Mouse (Mus musculus) myocyte (in vitro differentiated cells): Measurements from ENCODE around the gene Akap8l. TPM values are rescaled to one million over a fixed set of nuclear protein-coding genes. Genes with fewer than 3 reads are reported as not detected.

ENCODE experiments used
- H3K27me3 ChIP-seq: one replicate; pipeline ENCODE4 v1.6.1; 2011; ENCODE audit not compliant: control insufficient read depth, insufficient read depth, insufficient read length
- H3K36me3 ChIP-seq: one replicate; pipeline ENCODE4 v1.6.1; 2011; ENCODE audit not compliant: control insufficient read depth, insufficient read depth
- H3K4me2 ChIP-seq: one replicate; pipeline ENCODE4 v1.6.1; 2011; ENCODE audit warnings: low read depth, control low read depth
- H3K4me3 ChIP-seq: one replicate; pipeline ENCODE4 v1.5.1; 2011; ENCODE audit warnings: mild to moderate bottlenecking, control low read depth, moderate library complexity
- H3K79me2 ChIP-seq: one replicate; pipeline ENCODE4 v1.6.1; 2011; ENCODE audit not compliant: control insufficient read depth, insufficient read depth
- H3ac ChIP-seq: one replicate; pipeline ENCODE4 v1.6.1; 2011; ENCODE audit not compliant: control insufficient read depth, insufficient read length
- CEBPB ChIP-seq: IDR thresholded peaks from 2 replicates; pipeline ENCODE4 v1.6.1; 2011; ENCODE audit warnings: mild to moderate bottlenecking, moderate library complexity; ENCODE audit not compliant: poor library complexity, insufficient read depth, severe bottlenecking
- E2F4 ChIP-seq: IDR thresholded peaks from one replicate; pipeline ENCODE4 v1.6.1; 2011; ENCODE audit warnings: mild to moderate bottlenecking, control low read depth, moderate library complexity; ENCODE audit not compliant: insufficient read depth
- MAX ChIP-seq: IDR thresholded peaks from one replicate; pipeline ENCODE4 v1.6.1; 2011; ENCODE audit warnings: low read depth, mild to moderate bottlenecking, control low read depth
- MYOD1 ChIP-seq, 3 experiments: IDR thresholded peaks; one replicate each; pipeline ENCODE4 v1.6.1; 2011; ENCODE audit warnings: control low read depth in 2 of 3, low read depth in 2 of 3, mild to moderate bottlenecking in 2 of 3, moderate library complexity in 1 of 3; ENCODE audit not compliant: insufficient read length in 2 of 3, control insufficient read depth in 1 of 3
- MYOG ChIP-seq, 3 experiments: IDR thresholded peaks; one replicate each; pipeline ENCODE4 v1.6.1; 2011; ENCODE audit warnings: control low read depth in 2 of 3, low read depth in 2 of 3, mild to moderate bottlenecking in 2 of 3; ENCODE audit not compliant: insufficient read length in 2 of 3, control insufficient read depth in 1 of 3, insufficient read depth in 1 of 3
- POLR2A ChIP-seq: IDR thresholded peaks from one replicate; pipeline ENCODE4 v1.6.1; 2011; ENCODE audit warnings: low read depth, mild to moderate bottlenecking, control low read depth, moderate library complexity; ENCODE audit not compliant: insufficient read length
- POLR2AphosphoS2 ChIP-seq: IDR thresholded peaks from one replicate; pipeline ENCODE4 v1.6.1; 2011; ENCODE audit warnings: low read depth, control low read depth; ENCODE audit not compliant: insufficient read length
- REST ChIP-seq: IDR thresholded peaks from one replicate; pipeline ENCODE4 v1.6.1; 2011; ENCODE audit warnings: mild to moderate bottlenecking, control low read depth, moderate library complexity; ENCODE audit not compliant: insufficient read depth, insufficient read length
- SRF ChIP-seq: IDR thresholded peaks from one replicate; pipeline ENCODE4 v1.6.1; 2011; ENCODE audit warnings: low read depth; ENCODE audit not compliant: control insufficient read depth, insufficient read length
- TCF12 ChIP-seq: IDR thresholded peaks from one replicate; pipeline ENCODE4 v1.6.1; 2011; ENCODE audit warnings: mild to moderate bottlenecking, control low read depth; ENCODE audit not compliant: poor library complexity, insufficient read depth, severe bottlenecking
- TCF3 ChIP-seq: IDR thresholded peaks from one replicate; pipeline ENCODE4 v1.6.1; 2011; ENCODE audit warnings: low read depth, control low read depth; ENCODE audit not compliant: insufficient read length
- USF1 ChIP-seq: IDR thresholded peaks from one replicate; pipeline ENCODE4 v1.6.1; 2011; ENCODE audit warnings: low read depth, mild to moderate bottlenecking, control low read depth, moderate library complexity
- polyA plus RNA-seq: library from polyadenylated mRNA; unstranded; fragments of >200 nt; fragmentation: generic; extraction: Trizol; gene quantifications from one replicate; pipeline ENCODE4 v1.2.1, GENCODE M21; 2012; ENCODE audit warnings: missing spikeins

The Akap8l gene
- polyA plus RNA-seq, 1 experiment, result 31.7 TPM

DNA sequence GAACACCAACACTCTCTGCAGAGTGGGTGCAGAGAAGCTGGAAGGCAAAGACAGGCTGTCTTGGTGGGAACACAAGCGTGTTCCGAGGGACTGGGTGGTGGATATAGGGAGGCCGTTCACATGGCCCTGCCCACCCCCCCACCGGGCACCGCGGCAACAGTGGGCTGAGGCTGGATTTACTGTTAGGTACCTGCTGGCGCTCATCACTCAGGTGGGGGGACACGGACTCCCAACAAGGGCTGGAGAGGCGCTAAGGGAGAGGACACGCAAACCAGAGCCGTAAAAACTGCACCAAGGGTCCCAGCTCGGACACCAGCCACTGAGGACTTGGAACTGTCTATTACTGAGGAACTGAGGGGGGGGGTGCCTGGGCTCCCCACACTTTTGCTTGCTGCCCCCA, 15.5 kb downstream of the Akap8l start:
- Histone ChIP-seq H3K27me3 (no peaks in the 10 kb centered on the region), H3K79me2 (no peaks in the 10 kb centered on the region), H3K4me2 (no peak overlapping the region), H3K4me3 (no peak overlapping the region), H3K36me3 (peaks cover 27% of the 10 kb centered on the region), H3ac (no peak overlapping the region)
- TF ChIP-seq USF1 (no peak), MYOG (IDR thresholded peaks at IDR 0.05; ENCODE audit: control insufficient read depth in 1 of 3, insufficient read depth in 1 of 3, insufficient read length in 2 of 3, low read depth in 2 of 3) (no peak), MAX (no peak), SRF (no peak), TCF3 (no peak), POLR2AphosphoS2 (no peak), MYOD1 (IDR thresholded peaks at IDR 0.05; ENCODE audit: control insufficient read depth in 1 of 3, insufficient read length in 2 of 3, low read depth in 2 of 3) (no peak), E2F4 (no peak), TCF12 (no peak), REST (no peak)

DNA sequence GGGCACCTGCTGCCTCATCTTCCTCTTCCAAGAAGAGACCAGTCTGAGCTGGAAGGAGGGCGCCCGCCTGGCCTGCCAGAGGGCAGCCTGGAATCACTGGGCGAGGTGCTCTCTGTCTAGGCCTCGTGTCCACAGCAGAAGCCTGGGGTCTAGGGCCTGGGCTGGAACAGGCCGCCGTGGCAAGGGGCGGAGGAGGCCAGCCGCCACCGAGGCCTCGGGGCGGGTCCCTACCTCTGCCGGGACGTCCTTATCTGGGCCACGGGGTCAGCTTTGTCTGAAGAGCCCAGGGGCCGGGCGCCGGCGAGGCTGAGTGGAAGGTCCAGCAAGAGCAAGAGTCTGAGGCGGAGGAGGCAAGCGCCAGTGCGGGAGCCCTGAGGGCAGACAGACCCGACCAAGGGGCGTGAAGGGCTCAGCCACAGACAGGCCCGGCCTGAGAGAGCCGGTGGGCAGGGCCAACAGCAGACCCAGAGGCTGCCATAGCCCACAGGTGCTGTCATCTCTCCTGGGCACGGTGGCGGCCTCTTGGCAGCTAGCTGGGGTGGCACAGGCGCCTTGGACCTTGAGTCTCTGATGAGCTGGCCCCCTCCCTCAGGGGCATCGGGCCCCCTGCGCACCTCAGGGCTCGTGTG, 16.6 kb downstream of the Akap8l start:
- H3K79me2 ChIP-seq, result no peaks in the 10 kb centered on the region
- no peaks in the 10 kb centered on the region for H3K27me3 ChIP-seq
- no peak overlapping the region for H3K4me2 ChIP-seq
- TF ChIP-seq POLR2AphosphoS2 (no peak), MYOG (IDR thresholded peaks at IDR 0.05; ENCODE audit: control insufficient read depth in 1 of 3, insufficient read depth in 1 of 3, insufficient read length in 2 of 3, low read depth in 2 of 3) (no peak), TCF12 (no peak), CEBPB (no peak), E2F4 (no peak), USF1 (no peak), SRF (no peak), TCF3 (no peak), REST (no peak), MAX (no peak), MYOD1 (IDR thresholded peaks at IDR 0.05; ENCODE audit: control insufficient read depth in 1 of 3, insufficient read length in 2 of 3, low read depth in 2 of 3) (no peak)
- H3K4me3 ChIP-seq, result no peak overlapping the region
- no peak overlapping the region for H3ac ChIP-seq
- H3K36me3 ChIP-seq, result peaks cover 30% of the 10 kb centered on the region

DNA sequence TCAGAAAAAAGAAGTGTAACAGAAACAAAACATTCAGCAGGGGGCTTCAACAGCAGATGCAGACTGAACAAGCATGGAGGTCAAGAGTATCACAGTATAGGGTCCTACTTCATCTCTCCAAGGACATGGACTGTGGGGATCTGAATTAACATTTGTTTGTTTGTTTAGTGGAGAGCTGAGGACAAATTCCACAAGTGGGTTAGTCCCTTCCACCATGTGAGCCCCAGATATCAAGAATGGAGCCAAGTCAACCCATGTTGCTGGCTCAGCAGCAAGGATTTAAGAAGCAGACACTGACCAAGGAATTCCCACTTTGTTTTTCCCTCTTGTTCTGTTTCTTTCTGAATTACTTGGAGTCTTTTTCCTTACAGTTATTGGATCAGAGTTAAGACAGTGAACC, 22.9 kb downstream of the Akap8l start:
- TF ChIP-seq TCF12, result no peak
- no peak for TF ChIP-seq POLR2AphosphoS2
- TF ChIP-seq SRF, result no peak
- TF ChIP-seq CEBPB, result no peak
- TF ChIP-seq TCF3, result no peak
- no peak for TF ChIP-seq MYOD1 (IDR thresholded peaks at IDR 0.05; ENCODE audit: control insufficient read depth in 1 of 3, insufficient read length in 2 of 3, low read depth in 2 of 3)
- TF ChIP-seq USF1, result no peak
- TF ChIP-seq REST, result no peak
- TF ChIP-seq MAX, result no peak
- TF ChIP-seq MYOG (IDR thresholded peaks at IDR 0.05; ENCODE audit: control insufficient read depth in 1 of 3, insufficient read depth in 1 of 3, insufficient read length in 2 of 3, low read depth in 2 of 3), result no peak
- no peak for TF ChIP-seq POLR2A
- no peak for TF ChIP-seq E2F4
- no peaks in the 10 kb centered on the region for H3K27me3 ChIP-seq
- H3K79me2 ChIP-seq, result peaks cover 6% of the 10 kb centered on the region
- H3K36me3 ChIP-seq, result peaks cover 39% of the 10 kb centered on the region
- H3ac ChIP-seq, result no peak overlapping the region
- H3K4me3 ChIP-seq, result no peak overlapping the region
- H3K4me2 ChIP-seq, result no peak overlapping the region

DNA sequence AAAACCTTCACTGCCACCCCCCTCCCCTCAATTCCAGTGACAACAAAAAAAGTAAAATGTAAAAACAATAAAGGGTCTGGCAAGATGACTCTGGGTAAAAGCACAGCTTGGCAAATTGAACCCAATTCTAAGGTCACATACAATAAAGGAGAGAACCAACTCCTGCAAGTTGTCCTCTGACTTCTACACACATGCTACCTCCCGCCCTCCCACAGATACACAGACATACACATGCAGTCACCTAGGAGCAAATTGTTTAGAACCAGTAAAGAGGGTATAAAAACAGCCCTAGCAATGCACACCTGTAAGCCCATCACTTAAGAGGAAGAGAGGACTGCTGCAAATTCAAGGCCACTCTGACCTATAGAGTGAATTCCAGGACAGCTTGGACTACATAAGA, 27.6 kb downstream of the Akap8l start:
- H3K27me3 ChIP-seq, result no peaks in the 10 kb centered on the region
- H3K4me2 ChIP-seq, result no peak overlapping the region
- peaks cover 23% of the 10 kb centered on the region for H3K36me3 ChIP-seq
- H3K4me3 ChIP-seq, result peak overlapping the region; percentile 98
- H3ac ChIP-seq, result no peak overlapping the region
- peaks cover 42% of the 10 kb centered on the region for H3K79me2 ChIP-seq
- TF ChIP-seq SRF, result no peak
- no peak for TF ChIP-seq POLR2AphosphoS2
- TF ChIP-seq CEBPB, result no peak
- no peak for TF ChIP-seq MYOG (IDR thresholded peaks at IDR 0.05; ENCODE audit: control insufficient read depth in 1 of 3, insufficient read depth in 1 of 3, insufficient read length in 2 of 3, low read depth in 2 of 3)
- no peak for TF ChIP-seq E2F4
- no peak for TF ChIP-seq REST
- TF ChIP-seq USF1, result no peak
- no peak for TF ChIP-seq MYOD1 (IDR thresholded peaks at IDR 0.05; ENCODE audit: control insufficient read depth in 1 of 3, insufficient read length in 2 of 3, low read depth in 2 of 3)
- no peak for TF ChIP-seq TCF12

DNA sequence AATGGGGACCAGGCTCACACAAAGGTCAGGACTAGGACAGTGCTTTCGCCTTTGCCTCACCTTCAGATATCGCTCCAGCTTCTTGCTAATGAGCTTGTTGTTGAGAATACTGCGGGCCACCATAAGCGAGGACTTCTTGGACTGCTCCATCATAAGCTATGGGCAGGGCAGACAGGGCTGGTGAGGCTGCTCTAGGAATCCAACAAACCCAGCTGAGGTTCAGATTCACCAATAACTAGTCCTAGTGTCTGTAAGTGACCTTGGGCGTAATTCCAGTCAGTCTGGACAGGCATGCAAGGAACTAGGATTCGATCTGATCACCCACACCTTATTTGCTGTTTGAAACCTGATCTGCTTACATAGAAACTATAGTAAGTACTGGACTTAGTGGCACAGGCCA, 28.6 kb downstream of the Akap8l start:
- TF ChIP-seq POLR2AphosphoS2 (no peak), MYOG (IDR thresholded peaks at IDR 0.05; ENCODE audit: control insufficient read depth in 1 of 3, insufficient read depth in 1 of 3, insufficient read length in 2 of 3, low read depth in 2 of 3) (no peak), USF1 (no peak), TCF12 (no peak), TCF3 (no peak), CEBPB (no peak), E2F4 (no peak), SRF (no peak), MAX (no peak), REST (no peak), MYOD1 (IDR thresholded peaks at IDR 0.05; ENCODE audit: control insufficient read depth in 1 of 3, insufficient read length in 2 of 3, low read depth in 2 of 3) (no peak), POLR2A (no peak)
- no peaks in the 10 kb centered on the region for H3K27me3 ChIP-seq
- H3K4me3 ChIP-seq, result peak overlapping the region; percentile 98
- peak overlapping the region; percentile 50 for H3ac ChIP-seq
- peaks cover 27% of the 10 kb centered on the region for H3K36me3 ChIP-seq
- peak overlapping the region; percentile 95 for H3K4me2 ChIP-seq
- H3K79me2 ChIP-seq, result peaks cover 51% of the 10 kb centered on the region
